Mouse (Mus musculus): ENCODE data around the gene Gm5157. TPM values are rescaled to one million over a fixed set of nuclear protein-coding genes. Genes with fewer than 3 reads are reported as not detected.
"Not testable (repeated sequence)": the region's sequence is repeated elsewhere in the genome, so short reads cannot be mapped to it uniquely, and the experiment has no call there.

Gene Gm5157
- not detected for total RNA-seq (2022)

DNA sequence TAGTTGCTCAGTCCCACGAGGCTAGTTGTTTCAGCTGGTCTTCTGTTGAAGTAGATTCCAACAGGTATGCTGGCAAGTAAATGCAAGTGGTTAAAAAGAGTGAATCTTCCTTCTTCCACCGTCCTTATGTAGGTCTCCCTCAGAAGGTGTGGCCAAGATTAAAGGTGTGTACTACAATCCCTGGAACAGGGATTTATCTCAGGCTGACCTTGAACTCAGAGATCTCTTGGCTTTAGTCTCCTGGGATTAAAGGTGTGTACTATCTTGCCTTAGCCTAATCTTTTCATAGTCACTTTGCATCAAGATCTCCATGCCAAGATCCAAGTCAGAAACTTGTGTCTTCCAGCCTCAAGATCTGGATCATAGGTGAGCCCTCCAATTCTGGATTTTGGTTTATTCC, at the start of gene Gm5157:
Gm5157 (minus strand) TSS at position 101 of the 400 bp plus-strand sequence.
- not testable (repeated sequence) for DNase-seq (ENCODE audit: low spot score)

- DNase-seq (ENCODE audit: low spot score) = not testable (repeated sequence)
These were observed 28.3 kb downstream of the Gm5157 start, which contains the start of gene Vmn1r123 for GRCm38 (mm10) chr7:21161885-21162284. Vmn1r123 (plus strand) TSS chr7:21162185.

Other genes starting within 250 kb of the Gm5157 start
- not detected for gene Vmn1r119, start 178.0 kb downstream of the Gm5157 start, total RNA-seq (2022)
- gene Vmn1r120, start 136.6 kb downstream of the Gm5157 start, total RNA-seq (2022) = not detected
- not detected for gene Vmn1r121, start 91.9 kb downstream of the Gm5157 start, total RNA-seq (2022)
- not detected for gene Vmn1r122, start 56.3 kb downstream of the Gm5157 start, total RNA-seq (2022)
- gene Vmn1r123, start 28.2 kb downstream of the Gm5157 start, total RNA-seq (2022) = not detected
- gene Vmn1r124, start 70.2 kb upstream of the Gm5157 start, total RNA-seq (2022) = not detected
- not detected for gene Vmn1r125, start 81.8 kb upstream of the Gm5157 start, total RNA-seq (2022)
- not detected for gene Vmn1r126, start 111.0 kb upstream of the Gm5157 start, total RNA-seq (2022)
- gene Vmn1r127, start 129.4 kb upstream of the Gm5157 start, total RNA-seq (2022) = not detected
- gene Vmn1r128, start 158.9 kb upstream of the Gm5157 start, total RNA-seq (2022) = not detected
- not detected for gene Vmn1r129, start 170.9 kb upstream of the Gm5157 start, total RNA-seq (2022)
- gene Gm6882, start 242.3 kb upstream of the Gm5157 start, total RNA-seq (2022) = not detected

All from heart, adult 8-10 months (tissue).